Mouse (Mus musculus): ENCODE measurements around the gene Oog3.

The Oog3 gene

GRCm38 (mm10) chr4:144162563-144162962 lies at the start of gene Oog3:
Gene Oog3, minus strand, starts transcription at chr4:144162663.
- DNase-seq = no peak

DNA sequence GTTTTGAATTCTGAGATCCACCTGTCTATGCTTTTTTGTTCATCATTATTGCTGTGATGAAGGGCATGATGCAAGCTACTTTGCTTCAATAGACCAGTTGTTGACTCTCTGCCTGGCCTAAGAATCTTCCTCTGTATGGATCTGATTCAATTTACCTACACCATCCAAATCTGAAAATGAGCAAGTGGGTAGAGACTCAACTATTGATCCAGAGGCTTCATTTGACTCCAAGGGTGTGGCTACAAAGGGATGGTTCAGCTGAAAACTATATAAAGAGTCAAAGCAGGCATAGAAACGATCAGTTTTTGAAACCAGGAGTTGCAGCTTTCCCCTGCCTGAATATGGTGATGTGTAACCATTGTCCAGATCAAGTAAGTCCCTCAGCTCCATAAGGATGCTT lies 28.0 kb upstream of the Oog3 start, which contains the start of gene Oog2:
Gene Oog2 (plus strand): TSS at position 301 of the 400 bp plus-strand sequence.
- no peak for DNase-seq
